Mouse (Mus musculus) intestine, embryonic 16.5 days (tissue): ENCODE measurements at regions not wholly inside any gene's neighbourhood (a gene's known extent, or its start where the extent isn't known, plus 50 kb on each side); places are given as distances from the start of the nearest gene placed in this dataset.

ENCODE experiments used
- ATAC-seq: fragments of 200-750 bp; cut with Nextera tagmentation; 2 replicates; pipeline ENCODE4 v1.8.0; 2017; ENCODE audit warnings: moderate TSS enrichment, moderate library complexity
- H3K27ac ChIP-seq: fragments of 300-500 bp; sonication (generic); 2 replicates; pipeline ENCODE4 v1.5.1; 2014; ENCODE audit warnings: mild to moderate bottlenecking, low read length
- H3K27me3 ChIP-seq: fragments of 300-500 bp; sonication (generic); replicated peaks from 2 replicates; pipeline ENCODE4 v1.6.1; 2014; ENCODE audit warnings: low read length, control low read depth, mixed read lengths; ENCODE audit not compliant: control insufficient read depth, insufficient read depth
- H3K36me3 ChIP-seq: fragments of 300-500 bp; sonication (generic); 2 replicates; pipeline ENCODE4 v1.6.1; 2014; ENCODE audit warnings: low read length, control low read depth; ENCODE audit not compliant: control insufficient read depth, insufficient read depth
- H3K4me1 ChIP-seq: fragments of 300-500 bp; sonication (generic); 2 replicates; pipeline ENCODE4 v1.6.1; 2014; ENCODE audit warnings: low read length, control low read depth, mixed read lengths; ENCODE audit not compliant: control insufficient read depth, insufficient read depth
- H3K4me2 ChIP-seq: fragments of 300-500 bp; sonication (generic); 2 replicates; pipeline ENCODE4 v1.6.1; 2014; ENCODE audit warnings: low read depth, low read length, control low read depth
- H3K4me3 ChIP-seq: fragments of 300-500 bp; sonication (generic); 2 replicates; pipeline ENCODE4 v1.5.1; 2014; ENCODE audit warnings: mild to moderate bottlenecking, low read length
- H3K9ac ChIP-seq: fragments of 300-500 bp; sonication (generic); 2 replicates; pipeline ENCODE4 v1.6.1; 2014; ENCODE audit warnings: low read depth, low read length
- H3K9me3 ChIP-seq: fragments of 300-500 bp; sonication (generic); 2 replicates; pipeline ENCODE4 v1.6.1; 2016; ENCODE audit warnings: low read length, control low read depth; ENCODE audit not compliant: control insufficient read depth
- WGBS: fragments of 180-500 bp; shearing (Covaris S2); extraction: QIAGEN DNeasy Blood & Tissue Kit; methylation state at CpG from one replicate; pipeline ENCODE4 v1.1.7; 2014; 5-methylcytosine and 5-hydroxymethylcytosine counted together

DNA sequence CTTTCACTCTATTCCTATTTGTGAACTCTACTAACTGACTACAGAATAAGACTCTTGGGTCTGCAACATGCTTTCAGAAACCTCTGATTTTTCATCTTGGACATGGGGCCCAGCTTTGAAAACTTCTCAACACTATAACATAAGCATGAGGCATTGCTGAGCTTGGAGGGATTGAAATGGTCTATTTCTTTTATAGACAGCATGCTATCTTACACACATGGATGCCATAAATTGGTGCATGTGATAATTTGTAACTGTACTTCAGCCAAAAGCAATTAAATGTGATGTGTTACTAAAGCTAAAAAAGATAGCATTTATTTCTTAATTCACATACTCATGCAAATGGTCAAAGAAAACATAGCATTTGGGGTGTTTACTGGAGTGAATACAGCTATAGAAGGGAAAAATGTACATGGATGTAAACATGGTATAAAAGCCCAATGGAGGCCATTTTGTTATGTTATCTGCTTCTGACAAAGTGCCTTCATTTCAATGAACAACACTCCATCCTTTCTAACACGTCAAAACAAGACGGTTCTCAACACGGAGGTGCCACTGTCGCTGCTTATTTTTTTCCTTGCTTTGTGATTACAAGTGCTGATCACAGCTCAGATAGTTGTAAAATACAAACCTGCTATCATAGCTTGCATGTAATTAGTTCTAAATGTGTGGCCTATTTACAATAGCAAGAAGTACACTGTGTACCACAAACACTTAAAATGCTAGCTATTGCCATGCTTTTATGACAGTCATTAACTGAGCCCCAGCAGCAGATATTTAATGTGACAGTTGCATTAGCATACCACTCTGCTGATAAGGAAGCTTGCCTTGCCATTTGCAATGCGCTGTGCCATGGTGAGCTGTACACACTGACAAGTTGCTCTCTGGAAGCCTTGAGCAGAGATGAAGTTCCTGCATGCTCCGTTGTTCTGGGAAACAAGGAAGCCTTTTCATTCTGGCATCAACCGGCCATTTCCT is 267.9 kb upstream of the Veph1 start:
- H3K27me3 ChIP-seq: no peaks in the 10 kb centered on the region
- no peaks in the 10 kb centered on the region for H3K9me3 ChIP-seq
- H3K36me3 ChIP-seq: no peaks in the 10 kb centered on the region
- H3K4me1 ChIP-seq: no peaks in the 10 kb centered on the region
- H3K4me2 ChIP-seq: no peak overlapping the region
- no peak overlapping the region for H3K27ac ChIP-seq
- 72% methylated on average over 7 of the region's 7 CpGs for WGBS
- H3K4me3 ChIP-seq: no peak overlapping the region
- no peak overlapping the region for H3K9ac ChIP-seq
- ATAC-seq: no peak

DNA sequence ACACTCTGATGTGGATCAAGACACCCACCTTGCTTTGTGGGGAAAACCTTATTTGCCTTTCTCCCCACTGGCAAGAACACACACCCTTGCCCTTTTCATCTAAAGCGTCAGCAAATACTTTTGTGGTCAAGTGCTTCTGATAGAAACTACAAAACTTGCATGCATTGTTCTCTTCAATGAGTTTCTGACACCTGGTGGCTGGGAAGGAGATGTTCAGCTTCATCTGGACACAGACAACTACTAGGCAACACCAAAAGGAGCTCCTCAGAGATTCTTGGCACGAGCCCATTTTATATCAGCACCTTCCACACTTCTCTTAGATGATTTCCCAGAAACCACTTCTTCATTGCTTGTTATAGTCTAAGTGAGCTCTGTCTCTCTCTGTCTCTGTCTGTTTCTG is 266.7 kb upstream of the Veph1 start:
- WGBS: 81% methylated on average over 2 of the region's 2 CpGs
- H3K9me3 ChIP-seq: no peaks in the 10 kb centered on the region
- no peak overlapping the region for H3K27ac ChIP-seq
- no peaks in the 10 kb centered on the region for H3K27me3 ChIP-seq
- no peak for ATAC-seq
- no peaks in the 10 kb centered on the region for H3K4me1 ChIP-seq
- H3K36me3 ChIP-seq: no peaks in the 10 kb centered on the region
- no peak overlapping the region for H3K4me3 ChIP-seq
- no peak overlapping the region for H3K4me2 ChIP-seq
- no peak overlapping the region for H3K9ac ChIP-seq

DNA sequence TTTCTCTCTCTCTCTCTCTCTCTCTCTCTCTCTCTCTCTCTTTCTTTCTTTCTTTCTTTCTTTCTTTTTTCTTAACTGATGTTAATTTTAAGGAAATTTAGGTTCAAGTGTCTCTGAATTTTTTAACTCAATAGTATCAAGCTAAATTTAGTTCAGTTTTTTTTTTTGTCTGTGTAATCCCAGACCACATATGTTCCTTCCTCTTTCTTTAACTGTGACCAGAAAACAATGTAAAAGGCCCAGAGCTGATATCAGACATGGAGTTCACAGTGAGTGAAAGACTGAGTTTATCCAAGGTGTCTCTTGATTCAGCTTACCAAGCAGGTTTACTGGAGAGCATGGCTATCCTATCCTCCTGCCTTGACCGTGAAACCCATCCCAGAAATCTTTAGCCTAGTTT is 258.9 kb upstream of the Veph1 start:
- no peaks in the 10 kb centered on the region for H3K36me3 ChIP-seq
- H3K9me3 ChIP-seq: no peaks in the 10 kb centered on the region
- no peak overlapping the region for H3K9ac ChIP-seq
- H3K4me3 ChIP-seq: no peak overlapping the region
- H3K4me2 ChIP-seq: no peak overlapping the region
- no peaks in the 10 kb centered on the region for H3K27me3 ChIP-seq
- WGBS: 86% methylated on average over 1 of the region's 1 CpGs
- no peak overlapping the region for H3K27ac ChIP-seq
- ATAC-seq: no peak
- no peaks in the 10 kb centered on the region for H3K4me1 ChIP-seq

DNA sequence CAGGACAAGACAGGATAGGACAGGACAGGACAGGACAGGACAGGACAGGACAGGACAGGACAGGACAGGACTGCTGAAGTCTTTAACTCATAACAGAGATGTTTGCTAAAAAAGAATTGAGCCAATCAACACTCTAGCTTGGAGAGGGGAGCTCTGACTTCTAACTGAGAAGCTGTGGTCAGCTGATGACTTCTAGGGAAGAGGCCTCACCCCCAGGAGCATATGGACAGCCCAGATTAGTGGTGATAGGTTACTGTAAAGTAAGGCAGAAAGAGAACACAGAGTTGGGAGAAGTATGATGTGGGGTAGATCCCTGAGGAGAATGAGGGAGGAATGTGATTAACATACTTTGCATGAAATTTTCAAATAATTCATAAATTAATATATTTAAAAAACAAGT is 254.3 kb upstream of the Veph1 start:
- H3K4me3 ChIP-seq: no peak overlapping the region
- no peak for ATAC-seq
- no peak overlapping the region for H3K27ac ChIP-seq
- no peak overlapping the region for H3K9ac ChIP-seq
- H3K4me2 ChIP-seq: no peak overlapping the region
- H3K36me3 ChIP-seq: no peaks in the 10 kb centered on the region
- no peaks in the 10 kb centered on the region for H3K4me1 ChIP-seq
- H3K27me3 ChIP-seq: no peaks in the 10 kb centered on the region
- H3K9me3 ChIP-seq: no peaks in the 10 kb centered on the region

DNA sequence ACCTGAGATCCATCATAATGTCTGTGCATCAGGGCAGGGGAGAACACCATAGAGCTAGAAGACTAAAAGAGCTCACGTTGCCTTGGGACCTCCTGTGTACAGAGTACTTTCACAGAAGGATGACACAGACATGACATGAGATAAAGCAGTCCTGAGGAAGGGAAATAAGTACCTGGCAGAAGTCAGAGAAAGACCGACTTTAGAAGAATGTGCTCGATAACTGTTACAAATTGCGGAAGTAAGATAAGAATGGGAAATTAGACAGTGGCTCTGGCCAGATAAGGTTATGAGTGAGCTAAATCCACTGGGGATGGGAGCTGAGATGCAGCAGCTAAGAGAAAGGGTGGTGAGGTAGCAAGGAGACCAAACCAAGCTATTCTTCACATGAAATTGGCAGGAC is 249.9 kb upstream of the Veph1 start:
- 81% methylated on average over 4 of the region's 4 CpGs for WGBS

DNA sequence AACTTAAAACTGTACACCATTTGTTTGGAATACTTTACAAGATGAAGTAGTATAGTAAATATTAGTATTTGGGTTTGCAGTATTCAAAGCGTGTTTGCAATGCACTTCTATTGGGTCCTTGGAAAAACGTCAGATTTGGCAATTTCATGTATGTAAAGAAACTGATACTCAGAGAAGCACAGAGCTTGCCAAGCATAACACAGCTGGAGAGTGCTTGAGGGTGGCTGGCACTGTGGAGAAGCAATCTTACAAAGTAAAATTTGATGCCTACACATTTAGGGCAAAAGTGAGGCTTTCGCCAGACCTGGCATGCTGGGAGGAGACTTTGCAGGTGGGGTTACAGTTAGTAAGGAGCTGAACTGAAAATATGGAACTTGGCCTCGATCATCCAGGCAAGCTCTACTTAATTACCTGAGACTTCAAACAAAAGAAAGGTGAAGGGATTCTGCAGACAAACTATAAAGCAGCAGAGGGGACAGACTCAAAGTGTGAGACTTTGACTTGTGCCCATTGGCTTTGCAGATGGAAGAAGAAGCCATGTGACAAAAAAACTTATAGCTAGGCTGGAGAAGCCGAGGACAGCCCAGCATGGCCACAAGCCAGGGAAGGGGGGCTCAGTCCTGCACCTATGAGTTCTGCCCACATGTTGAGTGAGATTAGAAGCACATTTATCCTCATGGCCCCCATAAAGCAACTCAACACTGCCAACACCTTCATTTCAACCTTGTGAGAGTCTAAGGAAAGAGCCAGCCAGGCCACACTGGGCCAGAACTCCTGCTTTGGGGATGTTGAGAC is 247.7 kb upstream of the Veph1 start:
- WGBS: 73% methylated on average over 5 of the region's 5 CpGs
- ATAC-seq: no peak
- no peaks in the 10 kb centered on the region for H3K4me1 ChIP-seq

More for the DNA sequence above, 249.9 kb upstream of the Veph1 start:
- ATAC-seq: no peak
- H3K27me3 ChIP-seq: no peaks in the 10 kb centered on the region
- no peaks in the 10 kb centered on the region for H3K36me3 ChIP-seq
- H3K9me3 ChIP-seq: no peaks in the 10 kb centered on the region
- H3K27ac ChIP-seq: no peak overlapping the region
- no peak overlapping the region for H3K9ac ChIP-seq
- H3K4me1 ChIP-seq: no peaks in the 10 kb centered on the region
- H3K4me3 ChIP-seq: no peak overlapping the region
- H3K4me2 ChIP-seq: no peak overlapping the region

DNA sequence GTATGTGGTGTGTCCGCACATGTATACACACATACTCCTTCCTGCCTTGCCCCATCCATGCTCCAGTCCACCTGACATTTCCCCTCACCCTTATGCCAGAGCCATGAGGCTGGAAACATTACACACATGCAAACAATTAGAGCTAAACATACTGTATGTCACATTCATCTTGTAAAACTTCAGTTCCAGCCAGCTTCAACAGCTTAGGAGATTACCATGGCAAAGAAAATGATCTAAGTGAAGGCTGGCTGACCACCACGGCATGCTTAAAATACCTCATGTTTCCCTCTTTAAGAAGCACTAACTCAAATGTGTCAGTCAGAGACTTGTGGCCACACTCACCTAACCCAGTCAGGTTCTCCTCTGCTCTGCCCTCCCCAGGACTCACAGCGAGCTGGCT is 246.2 kb upstream of the Veph1 start:
- H3K4me3 ChIP-seq: no peak overlapping the region
- no peaks in the 10 kb centered on the region for H3K27me3 ChIP-seq
- H3K9me3 ChIP-seq: no peaks in the 10 kb centered on the region
- no peak overlapping the region for H3K9ac ChIP-seq
- H3K36me3 ChIP-seq: no peaks in the 10 kb centered on the region
- no peak overlapping the region for H3K27ac ChIP-seq
- WGBS: 77% methylated on average over 3 of the region's 3 CpGs
- H3K4me2 ChIP-seq: no peak overlapping the region
- ATAC-seq: no peak
- H3K4me1 ChIP-seq: no peaks in the 10 kb centered on the region

More for the DNA sequence above, 247.7 kb upstream of the Veph1 start:
- H3K27ac ChIP-seq: no peak overlapping the region
- H3K9ac ChIP-seq: no peak overlapping the region
- H3K36me3 ChIP-seq: no peaks in the 10 kb centered on the region
- H3K27me3 ChIP-seq: no peaks in the 10 kb centered on the region
- H3K9me3 ChIP-seq: no peaks in the 10 kb centered on the region
- no peak overlapping the region for H3K4me2 ChIP-seq
- no peak overlapping the region for H3K4me3 ChIP-seq

DNA sequence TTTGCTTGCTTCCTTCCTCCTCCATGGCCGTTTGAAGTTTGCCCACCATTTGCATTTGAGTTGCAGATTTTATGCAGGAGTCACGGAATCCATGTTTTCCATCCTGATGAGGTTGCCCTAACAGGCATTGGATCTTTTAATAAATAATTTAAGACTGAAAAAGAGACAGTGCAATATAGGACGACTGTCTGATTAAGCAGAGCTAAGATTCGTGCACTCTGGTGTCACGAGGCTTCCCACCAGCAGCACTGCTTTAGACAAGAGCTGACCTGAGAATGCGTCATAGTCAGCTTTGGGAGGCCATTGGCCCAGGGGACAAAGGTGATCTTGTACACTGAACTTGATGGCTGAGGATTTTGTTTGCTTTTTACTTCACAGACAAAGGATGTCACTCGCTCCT is 241.3 kb upstream of the Veph1 start:
- H3K4me1 ChIP-seq: no peaks in the 10 kb centered on the region
- no peaks in the 10 kb centered on the region for H3K27me3 ChIP-seq
- H3K36me3 ChIP-seq: no peaks in the 10 kb centered on the region
- 70% methylated on average over 7 of the region's 7 CpGs for WGBS
- no peak for ATAC-seq
- H3K27ac ChIP-seq: no peak overlapping the region
- H3K9ac ChIP-seq: no peak overlapping the region
- H3K9me3 ChIP-seq: no peaks in the 10 kb centered on the region
- no peak overlapping the region for H3K4me3 ChIP-seq
- no peak overlapping the region for H3K4me2 ChIP-seq

DNA sequence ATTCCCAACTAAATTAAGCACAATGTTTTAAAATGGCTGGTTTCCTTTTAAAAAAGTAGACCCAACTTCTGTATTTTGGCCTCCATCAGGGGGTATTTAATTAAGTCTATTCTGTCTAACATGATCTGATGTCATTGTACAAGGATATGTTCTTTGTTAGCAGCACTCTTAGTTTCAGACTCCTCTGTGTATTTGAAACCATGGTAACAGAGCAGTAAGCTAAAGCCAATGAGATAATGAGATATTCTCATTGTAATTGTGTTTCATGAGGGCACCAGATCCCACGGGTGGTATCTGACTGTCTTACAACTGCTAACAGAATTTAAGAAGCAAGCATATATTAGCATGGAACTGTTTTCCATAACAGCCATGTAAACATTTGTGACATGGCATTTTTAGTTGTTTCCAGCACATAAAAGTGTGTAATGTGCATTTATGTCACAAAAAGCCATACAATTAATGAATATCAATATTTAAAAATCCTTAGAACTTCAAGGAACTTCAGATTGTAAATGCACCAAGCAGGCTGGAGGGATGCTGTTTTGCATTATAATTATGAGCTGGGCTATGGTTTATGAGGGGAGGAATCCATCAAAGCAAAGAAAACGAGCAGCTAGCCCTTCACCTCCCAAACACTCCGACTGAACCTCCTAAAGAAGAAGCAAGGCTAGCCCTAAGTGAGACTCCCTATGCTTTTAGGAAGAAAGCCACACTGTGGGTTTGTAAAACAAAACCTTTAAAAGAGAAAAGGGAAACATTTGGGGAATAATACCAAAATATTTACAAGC is 240.7 kb upstream of the Veph1 start:
- H3K36me3 ChIP-seq: no peaks in the 10 kb centered on the region
- H3K4me1 ChIP-seq: no peaks in the 10 kb centered on the region
- no peak overlapping the region for H3K27ac ChIP-seq
- no peak overlapping the region for H3K9ac ChIP-seq
- H3K4me2 ChIP-seq: no peak overlapping the region
- 57% methylated on average over 3 of the region's 3 CpGs for WGBS
- no peak for ATAC-seq
- no peak overlapping the region for H3K4me3 ChIP-seq
- no peaks in the 10 kb centered on the region for H3K27me3 ChIP-seq
- H3K9me3 ChIP-seq: no peaks in the 10 kb centered on the region
